In the genomic region with DNA sequence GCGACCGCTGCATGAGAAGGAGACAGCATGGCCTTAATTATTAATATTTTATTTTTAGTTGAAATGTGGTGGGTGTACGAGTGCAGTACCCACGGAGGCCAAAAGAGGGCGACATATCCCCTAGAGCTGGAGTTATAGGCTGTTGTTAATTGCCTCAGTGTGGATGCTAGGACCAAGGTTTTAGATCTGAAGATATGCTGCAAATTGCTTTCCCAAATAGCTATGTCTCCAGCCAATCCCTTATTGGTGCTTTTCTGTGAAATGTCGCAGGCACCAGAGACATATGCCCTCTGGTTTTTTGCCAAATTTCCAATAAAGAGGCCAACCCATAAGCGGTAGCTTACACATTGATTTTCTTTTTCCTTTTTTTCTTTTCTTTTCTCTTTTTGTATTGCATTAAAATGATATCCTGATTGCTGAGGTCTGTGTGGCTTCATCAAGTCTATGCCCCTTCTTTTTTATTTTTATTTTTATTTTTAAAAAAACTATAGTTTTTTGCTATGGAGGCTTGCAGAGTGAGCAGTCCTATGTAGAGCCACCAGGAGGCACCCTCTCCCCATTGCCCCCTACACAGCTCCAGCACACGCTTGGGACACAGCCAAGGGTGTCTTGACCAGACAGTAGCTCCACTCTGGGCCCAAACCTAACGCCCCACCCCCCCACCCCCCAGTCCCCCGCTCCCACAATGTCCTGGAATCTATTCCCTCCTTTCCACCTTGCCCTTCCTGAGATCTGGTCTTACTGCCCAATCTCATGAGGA, we compare ENCODE assay signal across 8 mouse cellular contexts. TPM values are rescaled to one million over a fixed set of nuclear protein-coding genes. Genes with fewer than 3 reads are reported as not detected.
A peak's percentile ranks its signal among the peaks of the same experiment; 100 is the strongest.
DNase-seq lines count a peak whose midpoint lies in the region; ATAC-seq and TF ChIP-seq lines count a peak whose summit lies in the region.

No protein-coding gene starts in this region.

- no peak overlapping the region for H3ac ChIP-seq in C2C12 (ENCODE audit: control insufficient read depth, insufficient read length, low read depth)

- TF ChIP-seq POLR2A in cortical plate, adult 2 months (IDR thresholded peaks at IDR 0.05; ENCODE audit: extremely low read depth, insufficient read depth, low read length), result no peak

- no peak overlapping the region for H3K27ac ChIP-seq in cortical plate, adult 2 months (ENCODE audit: insufficient read depth, low read length)
- no peak overlapping the region for H3K27ac ChIP-seq in heart, embryonic 11.5 days (ENCODE audit: low read depth, low read length)
- no peak overlapping the region for H3K27ac ChIP-seq in kidney, embryonic 16.5 days (ENCODE audit: low read length)
- no peak overlapping the region for H3K27ac ChIP-seq in liver, embryonic 16.5 days (ENCODE audit: low read length)
- H3K27ac ChIP-seq in neural tube, embryonic 14.5 days (ENCODE audit: low read depth, low read length), result no peak overlapping the region

- ATAC-seq in heart, embryonic 11.5 days (replicated peaks; ENCODE audit: insufficient number of reproducible peaks, low FRiP score, low TSS enrichment), result 0 out of 2 replicates have a peak, but pooled peaks have one; percentile 46
- ATAC-seq in kidney, embryonic 16.5 days (ENCODE audit: low FRiP score, low TSS enrichment), result peak; percentile 73; the same call in 1 of the 2 replicates
- ATAC-seq in liver, embryonic 16.5 days (ENCODE audit: low read depth), result peak; percentile 45
- ATAC-seq in neural tube, embryonic 14.5 days (ENCODE audit: low read depth), result peak; percentile 72; the same call in 1 of the 2 replicates

- peak; percentile 4 for TF ChIP-seq CTCF in C2C12 (IDR thresholded peaks at IDR 0.05; ENCODE audit: control insufficient read depth, insufficient read depth, insufficient read length)
- peak; percentile 97 for TF ChIP-seq CTCF in cortical plate, adult 2 months (IDR thresholded peaks at IDR 0.05; ENCODE audit: extremely low read depth, insufficient read depth, low read length)

- no peaks in the 10 kb centered on the region for H3K4me1 ChIP-seq in cortical plate, adult 2 months (ENCODE audit: control insufficient read depth, insufficient read depth, low read length)
- peaks cover 4% of the 10 kb centered on the region for H3K4me1 ChIP-seq in heart, embryonic 11.5 days (ENCODE audit: control insufficient read depth, insufficient read depth, low read length)
- H3K4me1 ChIP-seq in kidney, embryonic 16.5 days (ENCODE audit: insufficient read depth, low read length), result no peaks in the 10 kb centered on the region
- peaks cover 45% of the 10 kb centered on the region for H3K4me1 ChIP-seq in liver, embryonic 16.5 days (ENCODE audit: control insufficient read depth, low read depth, low read length)
- no peaks in the 10 kb centered on the region for H3K4me1 ChIP-seq in neural tube, embryonic 14.5 days (ENCODE audit: control insufficient read depth, insufficient read depth, low read length)

- peaks cover 15% of the 10 kb centered on the region for H3K27me3 ChIP-seq in C2C12 (ENCODE audit: control insufficient read depth, insufficient read depth, insufficient read length)
- no peaks in the 10 kb centered on the region for H3K27me3 ChIP-seq in heart, embryonic 11.5 days (ENCODE audit: control insufficient read depth, insufficient read depth, low read length)
- no peaks in the 10 kb centered on the region for H3K27me3 ChIP-seq in kidney, embryonic 16.5 days (ENCODE audit: insufficient read depth, low read length)
- no peaks in the 10 kb centered on the region for H3K27me3 ChIP-seq in liver, embryonic 16.5 days (ENCODE audit: control insufficient read depth, insufficient read depth, low read depth, low read length)
- no peaks in the 10 kb centered on the region for H3K27me3 ChIP-seq in neural tube, embryonic 14.5 days (ENCODE audit: control insufficient read depth, insufficient read depth, low read length)

- H3K4me2 ChIP-seq in heart, embryonic 11.5 days, result no peak overlapping the region
- H3K4me2 ChIP-seq in kidney, embryonic 16.5 days (replicated peaks; ENCODE audit: low read depth, low read length), result no peak overlapping the region
- no peak overlapping the region for H3K4me2 ChIP-seq in liver, embryonic 16.5 days (ENCODE audit: low read depth, low read length)
- no peak overlapping the region for H3K4me2 ChIP-seq in neural tube, embryonic 14.5 days (ENCODE audit: low read depth, low read length)

- DNase-seq in adipocyte (ENCODE audit: low spot score), result peak; percentile 34
- DNase-seq in thymus, postnatal 25 days, result peak; percentile 46

- H3K9me3 ChIP-seq in heart, embryonic 11.5 days (replicated peaks; ENCODE audit: control insufficient read depth, low read length), result no peaks in the 10 kb centered on the region
- no peaks in the 10 kb centered on the region for H3K9me3 ChIP-seq in kidney, embryonic 16.5 days (ENCODE audit: low read length)
- no peaks in the 10 kb centered on the region for H3K9me3 ChIP-seq in liver, embryonic 16.5 days (replicated peaks; ENCODE audit: control insufficient read depth, low read length)
- H3K9me3 ChIP-seq in neural tube, embryonic 14.5 days (ENCODE audit: control insufficient read depth, low read length), result no peaks in the 10 kb centered on the region

- no peaks in the 10 kb centered on the region for H3K79me3 ChIP-seq in C2C12 (ENCODE audit: low read depth)

- WGBS in heart, embryonic 11.5 days (ENCODE audit: insufficient replicate concordance), result 23% methylated on average over 10 of the region's 10 CpGs
- 20% methylated on average over 9 of the region's 10 CpGs for WGBS in kidney, embryonic 16.5 days
- 13% methylated on average over 10 of the region's 10 CpGs for WGBS in liver, embryonic 16.5 days (ENCODE audit: insufficient replicate concordance)
- WGBS in neural tube, embryonic 14.5 days, result 25% methylated on average over 10 of the region's 10 CpGs

- no peaks in the 10 kb centered on the region for H3K36me3 ChIP-seq in C2C12 (ENCODE audit: control insufficient read depth, insufficient read depth)
- no peaks in the 10 kb centered on the region for H3K36me3 ChIP-seq in heart, embryonic 11.5 days (ENCODE audit: control insufficient read depth, insufficient read depth, low read length)
- H3K36me3 ChIP-seq in kidney, embryonic 16.5 days (ENCODE audit: insufficient read depth, low read length), result no peaks in the 10 kb centered on the region
- H3K36me3 ChIP-seq in liver, embryonic 16.5 days (ENCODE audit: control insufficient read depth, insufficient read depth), result no peaks in the 10 kb centered on the region
- no peaks in the 10 kb centered on the region for H3K36me3 ChIP-seq in neural tube, embryonic 14.5 days (ENCODE audit: control insufficient read depth, insufficient read depth, low read length)

- H3K4me3 ChIP-seq in C2C12 (ENCODE audit: insufficient read depth, poor library complexity, severe bottlenecking), result no peak overlapping the region
- no peak overlapping the region for H3K4me3 ChIP-seq in cortical plate, adult 2 months (ENCODE audit: insufficient read depth, low read length)
- H3K4me3 ChIP-seq in heart, embryonic 11.5 days (ENCODE audit: low read depth, low read length), result no peak overlapping the region
- no peak overlapping the region for H3K4me3 ChIP-seq in kidney, embryonic 16.5 days (ENCODE audit: low read length)
- no peak overlapping the region for H3K4me3 ChIP-seq in liver, embryonic 16.5 days (ENCODE audit: low read depth, low read length)
- H3K4me3 ChIP-seq in neural tube, embryonic 14.5 days (ENCODE audit: low read depth, low read length), result no peak overlapping the region

- no peak overlapping the region for H3K9ac ChIP-seq in heart, embryonic 11.5 days (ENCODE audit: low read depth, low read length)
- H3K9ac ChIP-seq in kidney, embryonic 16.5 days (replicated peaks; ENCODE audit: low read length), result no peak overlapping the region
- H3K9ac ChIP-seq in liver, embryonic 16.5 days (ENCODE audit: low read depth, low read length), result no peak overlapping the region
- H3K9ac ChIP-seq in neural tube, embryonic 14.5 days (replicated peaks; ENCODE audit: low read depth, low read length), result no peak overlapping the region

- no peaks in the 10 kb centered on the region for H3K79me2 ChIP-seq in C2C12 (ENCODE audit: control insufficient read depth, insufficient read depth)

TF ChIP-seq in C2C12, 6 proteins besides CTCF, POLR2A, EP300 and RAD21:
- no peak for TF ChIP-seq MYOD1 (IDR thresholded peaks at IDR 0.05; ENCODE audit: control insufficient read depth, insufficient read length, low read depth)
- TF ChIP-seq USF1 (IDR thresholded peaks at IDR 0.05; ENCODE audit: low read depth), result no peak
- TF ChIP-seq MYOG (IDR thresholded peaks at IDR 0.05; ENCODE audit: control insufficient read depth, extremely low read depth, insufficient read length), result no peak

RNA-seq across cellular contexts. Expression of a gene that starts 38.7 kb away (rescaled TPM):
- not detected for polyA plus RNA-seq in C2C12 (2012; fragmentation: generic; extraction: Trizol)
- 50.5 and 58.1 TPM in 2 replicates for polyA plus RNA-seq in cortical plate, adult 2 months (2012; rRNA removed)
- polyA plus RNA-seq in heart, embryonic 11.5 days (2014; fragmentation: Nextera tagmentation; extraction: Ambion mirVana), result 30.3 and 35.2 TPM in 2 replicates
- polyA plus RNA-seq in kidney, embryonic 16.5 days (2015; fragmentation: Nextera tagmentation; extraction: Ambion mirVana), result 33.8 and 50.6 TPM in 2 replicates
- 21.3 and 21.9 TPM in 2 replicates for polyA plus RNA-seq in liver, embryonic 16.5 days (2015; fragmentation: Nextera tagmentation; extraction: Ambion mirVana)
- polyA plus RNA-seq in neural tube, embryonic 14.5 days (2014; fragmentation: Nextera tagmentation; extraction: Ambion mirVana), result 64.4 and 71.3 TPM in 2 replicates

Comparison
In these comparisons a context has a peak if more than half of its experiments do, and no peak if none do; other contexts are left out.
1. RNA of a gene that starts 38.7 kb away (polyA plus RNA-seq): 64.4 to 71.3 TPM in neural tube, embryonic 14.5 days, 50.5 to 58.1 TPM in cortical plate, adult 2 months, 33.8 to 50.6 TPM in kidney, embryonic 16.5 days, 30.3 to 35.2 TPM in heart, embryonic 11.5 days and 21.3 to 21.9 TPM in liver, embryonic 16.5 days; not detected in C2C12 (single experiment); every median in the first group is over 10 times any median in the second.
2. Peak in every context shown above with its lines, with median percentiles within 50 percentile points of each other: ATAC-seq.